Mouse (Mus musculus) stomach, embryonic 15.5 days (tissue): ENCODE measurements around the gene Neu1. TPM values are rescaled to one million over a fixed set of nuclear protein-coding genes. Genes with fewer than 3 reads are reported as not detected.
"Not testable (repeated sequence)": the region's sequence is repeated elsewhere in the genome, so short reads cannot be mapped to it uniquely, and the experiment has no call there.

Source experiments
- ATAC-seq: fragments of 200-750 bp; cut with Nextera tagmentation; 2 replicates; pipeline ENCODE4 v1.8.0; 2017; ENCODE audit warnings: low read depth, moderate number of reproducible peaks, moderate TSS enrichment; ENCODE audit not compliant: insufficient read depth, low FRiP score
- H3K27ac ChIP-seq: fragments of 300-500 bp; sonication (generic); 2 replicates; pipeline ENCODE4 v1.5.1; 2015; ENCODE audit warnings: mild to moderate bottlenecking, inconsistent platforms
- H3K27me3 ChIP-seq: fragments of 300-500 bp; sonication (generic); replicated peaks from 2 replicates; pipeline ENCODE4 v1.6.1; 2015; ENCODE audit warnings: inconsistent platforms
- H3K36me3 ChIP-seq: fragments of 300-500 bp; sonication (generic); 2 replicates; pipeline ENCODE4 v1.6.1; 2015; ENCODE audit warnings: inconsistent platforms
- H3K4me1 ChIP-seq: fragments of 300-500 bp; sonication (generic); 2 replicates; pipeline ENCODE4 v1.6.1; 2015; ENCODE audit warnings: inconsistent platforms
- H3K4me2 ChIP-seq: fragments of 300-500 bp; sonication (generic); 2 replicates; pipeline ENCODE4 v1.6.1; 2015; ENCODE audit warnings: mild to moderate bottlenecking, inconsistent platforms
- H3K4me3 ChIP-seq: fragments of 300-500 bp; sonication (generic); replicated peaks from 2 replicates; pipeline ENCODE4 v1.5.1; 2015; ENCODE audit warnings: inconsistent platforms
- H3K9ac ChIP-seq: fragments of 300-500 bp; sonication (generic); 2 replicates; pipeline ENCODE4 v1.6.1; 2015; ENCODE audit warnings: inconsistent platforms
- H3K9me3 ChIP-seq: fragments of 300-500 bp; sonication (generic); 2 replicates; pipeline ENCODE4 v1.6.1; 2016; ENCODE audit warnings: inconsistent platforms
- WGBS: fragments of 180-500 bp; shearing (Covaris S2); methylation state at CpG from one replicate; pipeline ENCODE4 v1.1.7; 2015; 5-methylcytosine and 5-hydroxymethylcytosine counted together
- polyA plus RNA-seq: library from polyadenylated mRNA; unstranded; fragments of >200 nt; fragmentation: Nextera tagmentation; extraction: Ambion mirVana; gene quantifications from 2 replicates; pipeline ENCODE4 v1.2.1, GENCODE M21; 2015

The Neu1 gene
- polyA plus RNA-seq, 1 experiment from 2014 or later, result 36.9 TPM

DNA sequence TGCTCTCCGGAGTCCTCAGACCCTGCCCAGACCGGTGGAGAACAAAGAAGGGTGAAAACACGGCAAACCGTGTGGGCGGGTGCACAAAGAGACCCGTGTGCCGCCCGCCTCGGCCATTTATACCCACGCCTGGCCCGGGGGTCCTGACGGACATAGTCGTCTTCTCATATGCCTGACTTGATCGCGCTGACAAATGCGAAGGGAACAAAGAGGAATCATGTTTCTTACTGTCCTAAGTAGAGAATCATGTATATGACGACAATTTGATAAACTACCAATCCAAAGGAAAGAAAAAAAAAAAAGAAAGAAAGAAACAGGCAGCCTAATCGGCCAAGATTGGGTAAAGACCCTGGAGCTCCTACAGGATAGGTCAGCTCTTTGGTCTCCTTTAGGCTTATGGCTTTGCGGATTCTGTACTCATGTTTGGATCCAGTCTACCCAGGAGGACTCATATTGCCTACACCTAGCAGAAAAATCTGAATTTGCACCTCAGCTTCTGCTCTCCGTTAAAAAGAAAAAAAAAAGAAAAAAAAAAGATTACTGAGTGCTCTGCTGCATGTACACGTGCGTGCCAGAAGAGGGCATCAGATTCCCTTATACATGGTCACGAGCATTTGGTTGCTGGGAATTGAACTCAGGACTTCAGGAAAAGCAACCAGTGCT, 21.5 kb downstream of the Neu1 start:
- peak overlapping the region; percentile 92 for H3K27ac ChIP-seq
- ATAC-seq, result peak; percentile 70; the same call in 1 of the 2 replicates
- H3K4me3 ChIP-seq, result peak overlapping the region; percentile 94
- H3K9me3 ChIP-seq, result no peaks in the 10 kb centered on the region
- H3K27me3 ChIP-seq, result no peaks in the 10 kb centered on the region
- H3K36me3 ChIP-seq, result peaks cover 16% of the 10 kb centered on the region; the same call in 1 of the 2 replicates
- H3K4me1 ChIP-seq, result peaks cover 9% of the 10 kb centered on the region; the same call in 1 of the 2 replicates
- H3K4me2 ChIP-seq, result peak overlapping the region; percentile 81
- H3K9ac ChIP-seq, result peak overlapping the region; percentile 99
- under 1% methylated on average over 23 of the region's 23 CpGs for WGBS

DNA sequence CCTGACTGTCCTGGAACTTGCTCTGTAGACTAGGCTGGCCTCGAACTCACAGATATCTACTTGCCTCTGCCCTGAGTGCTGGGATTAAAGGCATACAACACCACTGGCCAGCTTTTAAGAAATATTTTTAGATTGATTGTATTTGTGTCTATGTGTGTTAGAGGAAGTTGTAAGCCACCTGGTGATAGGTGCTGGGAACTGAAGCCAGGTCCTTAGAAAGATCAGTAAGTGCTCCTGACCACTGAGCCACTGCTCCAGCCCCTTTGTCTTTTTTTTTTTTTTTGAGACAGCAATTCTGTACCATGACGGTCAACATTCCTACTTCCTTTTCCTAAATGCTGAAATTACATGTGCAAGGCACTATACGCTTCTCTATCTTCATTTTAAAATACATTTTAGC, 22.2 kb downstream of the Neu1 start:
- no peaks in the 10 kb centered on the region for H3K9me3 ChIP-seq
- H3K4me3 ChIP-seq, result no peak overlapping the region
- no peaks in the 10 kb centered on the region for H3K27me3 ChIP-seq
- WGBS, result 93% methylated on average over 3 of the region's 3 CpGs
- H3K4me2 ChIP-seq, result 0 out of 2 replicates have a peak overlapping the region, but pooled peaks have one; percentile 81
- H3K4me1 ChIP-seq, result peaks cover 9% of the 10 kb centered on the region; the same call in 1 of the 2 replicates
- 0 out of 2 replicates have a peak overlapping the region, but pooled peaks have one; percentile 92 for H3K27ac ChIP-seq
- H3K9ac ChIP-seq, result no peak overlapping the region
- ATAC-seq, result no peak
- H3K36me3 ChIP-seq, result peaks cover 16% of the 10 kb centered on the region; the same call in 1 of the 2 replicates

DNA sequence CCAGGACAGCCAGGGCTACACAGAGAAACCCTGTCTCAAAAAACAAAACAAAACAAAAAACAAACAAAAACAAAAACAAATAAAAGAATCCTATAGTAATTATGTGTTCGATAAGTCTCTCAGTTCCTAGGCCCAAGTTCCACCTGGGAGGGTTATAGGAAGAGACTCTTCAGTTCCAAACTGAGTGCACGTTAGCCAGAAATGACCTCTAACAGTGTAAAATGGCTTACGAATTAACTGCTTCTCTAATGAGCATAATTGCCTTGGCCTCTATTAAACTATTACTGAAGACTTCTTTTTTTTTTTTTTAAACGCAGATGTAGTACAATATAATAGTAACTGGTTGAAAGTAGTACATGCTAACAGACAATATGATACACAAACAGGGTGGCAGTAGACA, 22.9 kb downstream of the Neu1 start:
- Histone ChIP-seq H3K4me1 (peaks cover 9% of the 10 kb centered on the region; the same call in 1 of the 2 replicates), H3K4me2 (no peak overlapping the region), H3K9me3 (no peaks in the 10 kb centered on the region), H3K9ac (no peak overlapping the region), H3K36me3 (peaks cover 16% of the 10 kb centered on the region; the same call in 1 of the 2 replicates), H3K27me3 (no peaks in the 10 kb centered on the region), H3K4me3 (no peak overlapping the region), H3K27ac (no peak overlapping the region)
- 89% methylated on average over 4 of the region's 4 CpGs for WGBS
- no peak for ATAC-seq

DNA sequence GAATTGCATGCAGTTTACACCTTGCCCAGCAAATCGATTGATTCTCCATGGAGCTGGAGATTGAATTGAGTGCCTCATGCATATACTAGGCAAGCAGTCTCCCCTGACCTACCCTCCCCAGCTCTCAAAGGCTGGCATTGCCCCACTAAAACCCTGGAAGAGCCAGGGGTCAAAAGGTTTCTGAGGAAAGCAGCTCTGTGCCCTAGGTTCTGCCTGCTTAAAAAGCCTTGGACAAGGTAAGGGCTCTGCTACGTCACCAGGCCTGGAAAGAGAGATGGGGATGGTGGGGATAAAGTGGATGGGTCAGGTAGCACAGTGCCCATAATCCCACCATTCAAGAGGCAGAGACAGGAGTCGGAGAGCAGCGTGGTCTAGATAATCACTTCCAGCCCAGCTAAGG, 23.8 kb downstream of the Neu1 start:
- Histone ChIP-seq H3K4me3 (no peak overlapping the region), H3K4me1 (peaks cover 10% of the 10 kb centered on the region), H3K36me3 (peaks cover 10% of the 10 kb centered on the region; the same call in 1 of the 2 replicates), H3K27me3 (no peaks in the 10 kb centered on the region), H3K27ac (no peak overlapping the region), H3K9ac (no peak overlapping the region), H3K9me3 (no peaks in the 10 kb centered on the region), H3K4me2 (no peak overlapping the region)
- no peak for ATAC-seq
- WGBS, result 86% methylated on average over 4 of the region's 4 CpGs

DNA sequence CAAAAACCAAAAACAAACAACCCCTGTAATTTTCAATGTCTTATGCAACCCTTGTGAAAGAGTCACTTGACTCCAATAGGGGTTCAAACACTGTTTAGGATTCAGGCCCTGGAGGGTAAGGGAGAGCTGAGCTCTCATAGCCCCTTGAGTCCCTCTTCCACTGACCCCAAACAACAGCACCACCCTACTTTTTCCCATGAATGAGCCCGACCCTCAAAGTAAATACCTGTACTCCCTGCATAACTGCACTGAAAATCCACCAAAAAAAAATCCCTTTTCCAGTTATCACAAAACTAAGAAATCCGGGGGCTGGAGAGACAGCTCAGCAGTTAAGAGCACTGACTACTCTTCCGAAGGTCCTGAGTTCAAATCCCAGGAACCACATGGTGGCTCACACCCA, 24.8 kb downstream of the Neu1 start:
- H3K9me3 ChIP-seq, result no peaks in the 10 kb centered on the region
- no peak overlapping the region for H3K27ac ChIP-seq
- H3K4me1 ChIP-seq, result peaks cover 8% of the 10 kb centered on the region
- WGBS, result 73% methylated on average over 3 of the region's 3 CpGs
- H3K27me3 ChIP-seq, result no peaks in the 10 kb centered on the region
- H3K4me2 ChIP-seq, result no peak overlapping the region
- no peak overlapping the region for H3K9ac ChIP-seq
- no peak for ATAC-seq
- no peak overlapping the region for H3K4me3 ChIP-seq
- 0 out of 2 replicates have a peak, but pooled peaks cover under 1% of the 10 kb centered on the region for H3K36me3 ChIP-seq

DNA sequence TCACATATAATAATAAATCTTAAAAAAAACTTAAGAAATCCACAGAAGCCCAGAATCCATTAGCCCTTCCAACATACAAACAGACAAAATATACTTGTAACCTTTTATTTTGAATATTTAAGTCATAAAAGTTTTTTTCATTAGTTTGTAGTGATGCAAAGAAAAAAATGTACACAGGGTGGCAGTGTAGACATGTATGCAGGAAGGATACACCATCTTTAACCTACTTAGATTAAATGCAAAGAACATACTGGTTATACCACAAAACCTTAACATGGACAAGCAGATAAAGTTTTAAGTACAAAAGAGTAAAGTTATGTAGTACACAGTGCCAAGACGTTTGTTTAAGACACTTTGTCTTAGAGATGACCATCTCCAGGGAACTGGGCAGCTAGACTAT, 25.3 kb downstream of the Neu1 start:
- no peaks in the 10 kb centered on the region for H3K27me3 ChIP-seq
- WGBS, result 46% methylated on average over 1 of the region's 1 CpGs
- no peak overlapping the region for H3K4me3 ChIP-seq
- H3K36me3 ChIP-seq, result no peaks in the 10 kb centered on the region
- H3K27ac ChIP-seq, result no peak overlapping the region
- no peak overlapping the region for H3K4me2 ChIP-seq
- no peak for ATAC-seq
- peaks cover 7% of the 10 kb centered on the region; the same call in 1 of the 2 replicates for H3K4me1 ChIP-seq
- H3K9me3 ChIP-seq, result no peaks in the 10 kb centered on the region
- H3K9ac ChIP-seq, result no peak overlapping the region

DNA sequence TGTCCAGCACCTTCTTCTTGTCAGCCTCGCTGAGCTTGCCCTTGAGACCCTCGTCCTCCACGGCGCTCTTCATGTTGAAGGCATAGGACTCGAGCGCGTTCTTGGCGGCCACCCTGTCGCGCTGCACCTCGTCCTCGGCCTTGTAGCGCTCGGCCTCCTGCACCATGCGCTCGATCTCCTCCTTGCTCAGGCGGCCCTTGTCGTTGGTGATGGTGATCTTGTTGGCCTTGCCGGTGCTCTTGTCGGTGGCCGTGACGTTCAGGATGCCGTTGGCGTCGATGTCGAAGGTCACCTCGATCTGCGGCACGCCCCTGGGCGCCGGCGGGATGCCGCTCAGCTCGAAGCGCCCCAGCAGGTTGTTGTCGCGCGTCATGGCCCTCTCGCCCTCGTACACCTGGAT, 26.2 kb downstream of the Neu1 start:
- not testable (repeated sequence) for H3K36me3 ChIP-seq, H3K27me3 ChIP-seq, H3K9me3 ChIP-seq, H3K4me3 ChIP-seq, H3K9ac ChIP-seq, H3K27ac ChIP-seq, H3K4me1 ChIP-seq, ATAC-seq
- 0 out of 2 replicates have a peak overlapping the region, but pooled peaks have one; percentile 21 for H3K4me2 ChIP-seq
- WGBS, result 15% methylated on average over 35 of the region's 40 CpGs

DNA sequence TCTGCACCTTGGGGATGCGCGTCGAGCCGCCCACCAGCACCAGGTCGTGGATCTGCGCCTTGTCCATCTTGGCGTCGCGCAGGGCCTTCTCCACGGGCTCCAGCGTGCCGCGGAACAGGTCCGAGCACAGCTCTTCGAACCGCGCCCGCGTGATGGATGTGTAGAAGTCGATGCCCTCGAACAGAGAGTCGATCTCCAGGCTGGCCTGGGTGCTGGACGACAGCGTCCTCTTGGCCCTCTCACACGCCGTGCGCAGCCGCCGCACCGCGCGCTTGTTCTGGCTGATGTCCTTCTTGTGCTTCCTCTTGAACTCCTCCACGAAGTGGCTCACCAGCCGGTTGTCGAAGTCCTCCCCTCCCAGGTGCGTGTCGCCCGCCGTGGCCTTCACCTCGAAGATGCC, 26.9 kb downstream of the Neu1 start:
- H3K4me2 ChIP-seq, H3K9ac ChIP-seq, H3K4me3 ChIP-seq, H3K27ac ChIP-seq, H3K9me3 ChIP-seq, H3K27me3 ChIP-seq, H3K4me1 ChIP-seq, ATAC-seq, H3K36me3 ChIP-seq: not testable (repeated sequence)
- WGBS, result 27% methylated on average over 25 of the region's 40 CpGs

DNA sequence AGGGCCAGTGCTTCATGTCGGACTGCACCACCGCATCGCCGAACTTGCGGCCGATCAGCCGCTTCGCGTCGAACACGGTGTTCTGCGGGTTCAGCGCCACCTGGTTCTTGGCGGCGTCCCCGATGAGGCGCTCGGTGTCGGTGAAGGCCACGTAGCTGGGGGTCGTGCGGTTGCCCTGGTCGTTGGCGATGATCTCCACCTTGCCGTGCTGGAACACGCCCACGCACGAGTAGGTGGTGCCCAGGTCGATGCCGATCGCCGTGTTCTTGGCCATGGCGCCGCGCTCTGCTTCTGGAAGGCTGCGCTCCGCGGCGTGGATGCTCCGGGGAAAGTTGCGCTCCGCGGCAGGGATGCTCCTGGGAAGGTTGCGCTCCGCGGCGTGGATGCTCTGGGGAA, 27.7 kb downstream of the Neu1 start:
- not testable (repeated sequence) for H3K27me3 ChIP-seq, H3K9ac ChIP-seq, H3K4me1 ChIP-seq, H3K9me3 ChIP-seq, H3K27ac ChIP-seq, H3K36me3 ChIP-seq
- Histone ChIP-seq H3K4me3 (peak overlapping the region; percentile 56), H3K4me2 (peak overlapping the region; percentile 63)
- ATAC-seq, result peak; percentile 9; the same call in 1 of the 2 replicates
- 1% methylated on average over 30 of the region's 47 CpGs for WGBS

DNA sequence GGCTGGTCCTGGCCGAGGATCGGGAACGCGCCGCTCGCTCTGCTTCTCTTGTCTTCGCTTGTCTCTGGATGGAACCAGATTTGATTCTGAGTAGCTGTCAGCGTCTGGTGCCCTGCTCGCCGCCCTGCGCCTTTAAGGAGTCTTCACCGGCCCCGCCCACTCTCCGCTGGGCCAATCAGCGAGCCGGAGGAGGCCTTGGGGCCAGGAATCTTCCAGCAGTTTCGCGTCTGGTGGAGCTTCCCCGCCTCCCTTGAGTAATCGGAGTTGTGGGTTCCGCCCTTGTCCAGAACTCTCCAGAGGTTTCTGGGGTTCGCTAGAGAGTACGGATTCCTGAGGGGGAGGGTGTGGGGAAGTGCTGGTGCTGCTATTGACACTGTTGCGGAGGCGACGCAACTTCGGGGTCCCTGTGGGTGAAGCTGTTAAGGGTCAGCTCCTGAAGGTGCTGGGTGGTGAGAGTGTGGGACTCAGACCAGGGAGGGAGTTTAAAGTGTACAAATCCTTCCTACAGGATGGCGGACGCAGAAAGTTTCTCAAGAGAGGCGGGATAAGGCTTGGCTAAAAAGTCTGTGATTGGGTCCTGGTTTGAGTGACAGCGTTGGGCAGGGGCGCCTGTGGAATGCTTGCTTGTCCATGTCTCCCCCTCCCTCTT, 28.2 kb downstream of the Neu1 start, which contains the start of gene Hspa1b:
Gene Hspa1b (minus strand): TSS at position 109 of the 649 bp plus-strand sequence.
- peak within 1 kb of the TSS; percentile 56 for H3K4me3 ChIP-seq
- H3K4me2 ChIP-seq, result peak within 1 kb of the TSS; percentile 63
- H3K9ac ChIP-seq, result peak within 1 kb of the TSS; percentile 56; the same call in 1 of the 2 replicates
- not testable (repeated sequence) for H3K4me1 ChIP-seq, H3K9me3 ChIP-seq, H3K36me3 ChIP-seq, H3K27me3 ChIP-seq
- H3K27ac ChIP-seq, result peak within 1 kb of the TSS; percentile 99
- under 1% methylated on average over 29 of the region's 32 CpGs for WGBS
- ATAC-seq, result peak; percentile 90

DNA sequence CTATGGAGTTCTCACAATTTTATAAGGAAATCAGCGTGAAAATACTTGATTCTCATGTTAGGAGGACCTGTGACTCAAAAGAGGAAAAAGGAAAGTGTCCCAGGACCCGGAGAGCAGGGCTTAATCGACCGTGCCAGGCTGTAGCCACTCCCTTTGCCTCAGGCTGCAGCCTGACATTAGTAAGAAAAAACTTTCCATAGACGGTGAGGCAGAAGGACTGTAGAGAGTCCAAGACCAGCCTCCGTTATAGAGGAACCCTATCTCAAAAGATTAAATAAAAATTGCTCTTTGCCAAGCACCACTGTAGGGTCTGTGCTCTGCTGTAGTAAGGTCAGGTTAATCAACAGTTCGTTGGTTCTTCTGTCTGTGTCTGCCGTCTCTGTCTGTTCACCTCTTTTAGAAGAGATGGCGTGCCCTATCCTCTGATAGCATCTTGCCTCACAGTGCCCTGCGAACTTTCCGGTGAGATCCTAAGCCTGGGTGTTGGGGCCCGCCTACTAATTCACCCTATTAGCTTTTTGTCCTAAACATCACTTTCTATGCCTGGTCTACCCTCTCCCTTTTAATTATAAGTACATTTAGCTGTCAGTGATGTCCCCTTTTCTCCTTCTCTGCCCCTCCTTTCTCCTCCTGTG, 28.9 kb downstream of the Neu1 start:
- H3K36me3 ChIP-seq, result no peaks in the 10 kb centered on the region
- 14% methylated on average over 12 of the region's 12 CpGs for WGBS
- H3K4me3 ChIP-seq, result peak overlapping the region; percentile 56
- H3K27me3 ChIP-seq, result no peaks in the 10 kb centered on the region
- H3K4me2 ChIP-seq, result peak overlapping the region; percentile 63
- no peaks in the 10 kb centered on the region for H3K9me3 ChIP-seq
- peak overlapping the region; percentile 99 for H3K27ac ChIP-seq
- H3K9ac ChIP-seq, result no peak overlapping the region; the same call in 1 of the 2 replicates
- no peak for ATAC-seq
- peaks cover 13% of the 10 kb centered on the region; the same call in 1 of the 2 replicates for H3K4me1 ChIP-seq
